Mouse (Mus musculus) stomach, postnatal 0 days (tissue): ENCODE measurements at regions not wholly inside any gene's neighbourhood (a gene's known extent, or its start where the extent isn't known, plus 50 kb on each side); places are given as distances from the start of the nearest gene placed in this dataset.

Source experiments
- CTCF ChIP-seq: IDR thresholded peaks from 2 replicates; pipeline ENCODE4 v1.5.1; 2016; ENCODE audit warnings: antibody characterized with exemption, low read depth, mild to moderate bottlenecking, moderate library complexity
- EP300 ChIP-seq: optimal IDR thresholded peaks from 2 replicates; pipeline ENCODE3; 2016; ENCODE audit warnings: antibody characterized with exemption

DNA sequence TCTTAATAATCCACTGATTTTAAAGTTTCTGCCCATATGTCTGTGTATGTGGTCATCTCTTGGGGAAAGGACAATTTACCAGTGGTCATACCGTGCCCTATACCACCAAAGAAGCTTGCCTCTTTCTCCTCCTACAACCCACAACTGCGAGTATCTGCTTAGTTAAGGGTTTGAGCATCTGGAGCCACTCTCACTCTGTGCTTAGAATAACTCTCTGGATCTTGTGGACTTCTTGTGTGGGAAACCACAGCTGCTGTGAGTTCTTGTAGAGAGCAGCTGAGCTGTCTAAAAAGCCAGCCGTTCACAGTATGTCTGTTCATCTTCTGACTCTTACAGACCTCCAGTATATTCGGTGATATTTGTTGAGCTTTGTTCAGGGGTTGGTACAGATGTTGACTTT, 342.0 kb downstream of the Rergl start:
- no peak for TF ChIP-seq CTCF
- TF ChIP-seq EP300: no peak
